Mouse (Mus musculus) megakaryocyte, embryonic 14.5 days (primary cell): ENCODE measurements at regions not wholly inside any gene's neighbourhood (a gene's known extent, or its start where the extent isn't known, plus 50 kb on each side); places are given as distances from the start of the nearest gene placed in this dataset.

Experiments used
- FLI1 ChIP-seq: IDR thresholded peaks from 2 replicates; pipeline ENCODE4 v1.6.1; 2012; ENCODE audit warnings: low read length, inconsistent platforms, mixed read lengths
- GATA1 ChIP-seq: IDR thresholded peaks from 3 replicates; pipeline ENCODE4 v1.6.1; 2012; ENCODE audit warnings: mixed read lengths, low read length, inconsistent platforms, borderline replicate concordance

DNA sequence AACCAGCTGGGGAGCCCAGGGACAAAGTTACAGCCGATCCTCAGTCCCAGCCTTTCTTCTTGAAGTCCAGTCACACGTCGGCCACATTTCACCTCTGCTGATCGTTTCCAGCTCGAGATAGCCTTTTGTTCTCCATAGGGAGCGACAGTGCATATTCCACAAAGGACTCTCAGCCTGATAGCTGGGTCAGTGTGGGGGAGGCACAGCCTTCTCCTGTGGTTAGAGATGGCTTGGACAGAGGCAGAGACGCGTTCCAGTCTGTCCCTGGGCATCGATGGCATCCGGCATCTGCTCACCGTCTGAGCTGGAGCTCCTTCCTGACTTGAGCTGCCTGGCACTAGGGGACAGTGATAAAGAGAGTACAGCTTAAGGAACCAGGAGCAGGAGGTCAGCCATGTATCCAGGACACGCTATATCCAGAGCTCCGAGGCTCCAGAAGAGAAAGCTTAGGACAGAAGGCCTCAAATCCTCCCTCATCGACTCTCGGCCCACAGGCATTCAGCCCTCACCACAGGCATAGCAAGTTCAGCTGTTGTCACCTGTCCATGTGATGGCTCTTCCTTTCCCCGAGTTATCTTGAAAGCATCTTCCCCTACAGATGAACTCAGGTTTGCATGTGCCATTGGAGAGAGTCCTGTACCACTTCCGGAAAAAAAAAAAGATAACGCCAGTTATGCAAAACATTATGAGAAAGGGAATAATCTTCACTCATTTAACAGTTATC is 160.0 kb downstream of the Qrsl1 start:
- no peak for TF ChIP-seq FLI1
- no peak for TF ChIP-seq GATA1
